Mouse (Mus musculus): ENCODE results near the gene Stxbp6. TPM values are rescaled to one million over a fixed set of nuclear protein-coding genes. Genes with fewer than 3 reads are reported as not detected.
"Not testable (repeated sequence)": the region's sequence is repeated elsewhere in the genome, so short reads cannot be mapped to it uniquely, and the experiment has no call there.

Gene Stxbp6
- polyA plus RNA-seq (2012; rRNA removed) (10.7 and 14.9 TPM in 2 replicates), polyA plus RNA-seq (2014; fragmentation: Nextera tagmentation; extraction: Ambion mirVana) (10.2 and 14.5 TPM in 2 replicates)

GRCm38 (mm10) chr12:45074611-45075342, at the start of gene Stxbp6:
Gene Stxbp6, minus strand, starts transcription at chr12:45074709.
- H3K36me3 ChIP-seq (ENCODE audit: control insufficient read depth, insufficient read depth, low read length), result no peaks in the 10 kb centered on the region
- H3K27me3 ChIP-seq (ENCODE audit: control insufficient read depth, insufficient read depth, low read length), result no peaks in the 10 kb centered on the region
- H3K4me3 ChIP-seq (replicated peaks; ENCODE audit: low read length), result peak within 1 kb of the TSS; percentile 76
- peaks cover 9% of the 10 kb centered on the region for H3K4me1 ChIP-seq (ENCODE audit: control insufficient read depth, insufficient read depth, low read length)
- H3K4me2 ChIP-seq (replicated peaks; ENCODE audit: low read depth, low read length, severe bottlenecking), result peak within 1 kb of the TSS; percentile 93
- peak within 1 kb of the TSS; percentile 89 for H3K9ac ChIP-seq (ENCODE audit: low read depth, low read length, severe bottlenecking)
- TF ChIP-seq POLR2A (IDR thresholded peaks at IDR 0.05; ENCODE audit: borderline replicate concordance, extremely low read depth, insufficient read depth, insufficient read length), result no peak
- WGBS, result 2% methylated on average over 20 of the region's 20 CpGs
- peak; percentile 88 for DNase-seq (ENCODE audit: low spot score)
- ATAC-seq (ENCODE audit: low FRiP score, low read depth), result peak; percentile 28
- peak within 1 kb of the TSS; percentile 90 for H3K27ac ChIP-seq (replicated peaks; ENCODE audit: low read depth, low read length)
- no peaks in the 10 kb centered on the region for H3K9me3 ChIP-seq (ENCODE audit: control insufficient read depth, low read length)

DNA sequence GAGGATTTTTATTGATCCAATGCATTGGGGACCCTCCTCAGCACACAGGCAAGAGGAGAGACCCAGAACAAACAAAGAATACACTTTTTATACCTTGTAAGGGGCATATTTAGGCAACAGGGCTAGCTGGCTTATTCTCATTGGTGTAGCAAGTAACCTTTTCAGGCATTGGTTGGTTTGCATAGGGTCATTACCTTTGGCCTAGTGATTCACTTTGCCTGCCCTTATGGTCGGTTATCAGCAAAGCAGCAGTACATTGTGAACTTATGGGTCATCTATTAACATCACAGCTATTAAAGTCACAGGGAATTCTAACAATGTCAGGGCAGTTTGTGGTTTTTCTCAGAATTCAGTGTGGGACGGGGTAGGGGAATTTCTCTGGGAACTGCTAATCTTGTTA, 28.4 kb upstream of the Stxbp6 start:
- H3K4me1 ChIP-seq (ENCODE audit: control insufficient read depth, insufficient read depth, low read length); H3K36me3 ChIP-seq (ENCODE audit: control insufficient read depth, insufficient read depth, low read length); DNase-seq (ENCODE audit: low spot score); ATAC-seq (ENCODE audit: low FRiP score, low read depth); H3K27me3 ChIP-seq (ENCODE audit: control insufficient read depth, insufficient read depth, low read length); H3K4me3 ChIP-seq (replicated peaks; ENCODE audit: low read length); H3K27ac ChIP-seq (replicated peaks; ENCODE audit: low read depth, low read length); H3K9me3 ChIP-seq (ENCODE audit: control insufficient read depth, low read length); H3K9ac ChIP-seq (ENCODE audit: low read depth, low read length, severe bottlenecking); H3K4me2 ChIP-seq (replicated peaks; ENCODE audit: low read depth, low read length, severe bottlenecking): not testable (repeated sequence)
- WGBS, result 73% methylated on average over 2 of the region's 2 CpGs

GRCm38 (mm10) chr12:45093732-45094131, 19.2 kb upstream of the Stxbp6 start:
- WGBS, result 61% methylated on average over 2 of the region's 2 CpGs
- ATAC-seq (ENCODE audit: low FRiP score, low read depth), result no peak
- no peaks in the 10 kb centered on the region for H3K4me1 ChIP-seq (ENCODE audit: control insufficient read depth, insufficient read depth, low read length)
- H3K9ac ChIP-seq (ENCODE audit: low read depth, low read length, severe bottlenecking), result no peak overlapping the region
- H3K4me3 ChIP-seq (replicated peaks; ENCODE audit: low read length), result no peak overlapping the region
- DNase-seq (ENCODE audit: low spot score), result no peak
- no peak overlapping the region for H3K27ac ChIP-seq (replicated peaks; ENCODE audit: low read depth, low read length)
- no peaks in the 10 kb centered on the region for H3K9me3 ChIP-seq (ENCODE audit: control insufficient read depth, low read length)
- H3K36me3 ChIP-seq (ENCODE audit: control insufficient read depth, insufficient read depth, low read length), result no peaks in the 10 kb centered on the region
- TF ChIP-seq POLR2A (IDR thresholded peaks at IDR 0.05; ENCODE audit: borderline replicate concordance, extremely low read depth, insufficient read depth, insufficient read length), result no peak
- no peak overlapping the region for H3K4me2 ChIP-seq (replicated peaks; ENCODE audit: low read depth, low read length, severe bottlenecking)
- no peaks in the 10 kb centered on the region for H3K27me3 ChIP-seq (ENCODE audit: control insufficient read depth, insufficient read depth, low read length)

DNA sequence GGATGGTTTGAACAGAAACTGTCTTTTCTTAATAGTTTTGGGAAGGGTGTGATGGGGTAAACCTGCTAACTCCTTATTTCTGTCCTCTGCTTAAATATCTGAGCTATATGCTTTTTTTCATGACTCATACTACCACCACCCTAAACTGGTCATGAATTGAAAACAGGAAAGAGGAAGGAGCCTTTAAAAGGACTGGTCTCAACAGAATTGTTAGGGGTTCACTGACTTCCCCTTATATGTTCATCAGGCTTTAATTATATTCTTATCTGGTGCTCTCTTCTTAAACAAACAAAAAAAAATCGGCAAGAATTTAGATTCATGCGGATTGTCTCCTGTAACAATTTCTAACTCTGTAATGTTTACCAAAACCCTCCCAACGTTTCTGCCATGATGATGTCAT, 17.9 kb upstream of the Stxbp6 start:
- ATAC-seq (ENCODE audit: low FRiP score, low read depth) (no peak), DNase-seq (ENCODE audit: low spot score) (no peak)
- TF ChIP-seq POLR2A (IDR thresholded peaks at IDR 0.05; ENCODE audit: borderline replicate concordance, extremely low read depth, insufficient read depth, insufficient read length), result no peak
- Histone ChIP-seq H3K4me3 (replicated peaks; ENCODE audit: low read length) (no peak overlapping the region), H3K9me3 (ENCODE audit: control insufficient read depth, low read length) (no peaks in the 10 kb centered on the region), H3K27me3 (ENCODE audit: control insufficient read depth, insufficient read depth, low read length) (no peaks in the 10 kb centered on the region), H3K36me3 (ENCODE audit: control insufficient read depth, insufficient read depth, low read length) (no peaks in the 10 kb centered on the region), H3K9ac (ENCODE audit: low read depth, low read length, severe bottlenecking) (no peak overlapping the region), H3K4me1 (ENCODE audit: control insufficient read depth, insufficient read depth, low read length) (no peaks in the 10 kb centered on the region), H3K27ac (replicated peaks; ENCODE audit: low read depth, low read length) (no peak overlapping the region), H3K4me2 (replicated peaks; ENCODE audit: low read depth, low read length, severe bottlenecking) (no peak overlapping the region)
- 78% methylated on average over 3 of the region's 3 CpGs for WGBS

DNA sequence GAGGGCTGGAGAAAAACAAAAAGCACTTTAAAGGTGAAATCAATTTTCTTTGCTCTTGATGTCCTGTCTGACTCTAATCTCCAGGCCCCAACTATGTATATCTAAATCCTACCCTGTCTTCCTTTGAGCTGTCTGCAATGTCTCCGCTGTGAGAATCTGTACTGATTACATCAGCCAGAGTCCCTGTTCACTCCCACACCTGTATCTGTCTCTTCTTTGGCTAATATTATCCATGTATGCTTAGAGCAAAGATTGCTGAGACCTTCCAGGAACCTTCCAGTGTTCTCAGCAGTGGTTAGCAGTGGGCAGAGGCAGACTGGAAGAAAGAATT, 8.6 kb upstream of the Stxbp6 start:
- no peak for TF ChIP-seq POLR2A (IDR thresholded peaks at IDR 0.05; ENCODE audit: borderline replicate concordance, extremely low read depth, insufficient read depth, insufficient read length)
- Histone ChIP-seq H3K4me1 (ENCODE audit: control insufficient read depth, insufficient read depth, low read length) (no peaks in the 10 kb centered on the region), H3K36me3 (ENCODE audit: control insufficient read depth, insufficient read depth, low read length) (no peaks in the 10 kb centered on the region), H3K4me3 (replicated peaks; ENCODE audit: low read length) (no peak overlapping the region), H3K27ac (replicated peaks; ENCODE audit: low read depth, low read length) (no peak overlapping the region), H3K4me2 (replicated peaks; ENCODE audit: low read depth, low read length, severe bottlenecking) (no peak overlapping the region), H3K9me3 (ENCODE audit: control insufficient read depth, low read length) (no peaks in the 10 kb centered on the region), H3K9ac (ENCODE audit: low read depth, low read length, severe bottlenecking) (no peak overlapping the region), H3K27me3 (ENCODE audit: control insufficient read depth, insufficient read depth, low read length) (no peaks in the 10 kb centered on the region)
- DNase-seq (ENCODE audit: low spot score), result no peak
- ATAC-seq (ENCODE audit: low FRiP score, low read depth), result no peak
- 59% methylated on average over 1 of the region's 1 CpGs for WGBS

Data from limb, embryonic 14.5 days (tissue).